Mouse (Mus musculus) brain, adult 2 months (tissue): ENCODE data around the gene Slc35e3.
A peak's percentile ranks its signal among the peaks of the same experiment; 100 is the strongest.
"Not testable (repeated sequence)": the region's sequence is repeated elsewhere in the genome, so short reads cannot be mapped to it uniquely, and the experiment has no call there.

Source experiments
- DNase-seq: peaks from one replicate; pipeline ENCODE4 v3.0.0; 2011; ENCODE audit warnings: low read depth, low spot score

The Slc35e3 gene

DNA sequence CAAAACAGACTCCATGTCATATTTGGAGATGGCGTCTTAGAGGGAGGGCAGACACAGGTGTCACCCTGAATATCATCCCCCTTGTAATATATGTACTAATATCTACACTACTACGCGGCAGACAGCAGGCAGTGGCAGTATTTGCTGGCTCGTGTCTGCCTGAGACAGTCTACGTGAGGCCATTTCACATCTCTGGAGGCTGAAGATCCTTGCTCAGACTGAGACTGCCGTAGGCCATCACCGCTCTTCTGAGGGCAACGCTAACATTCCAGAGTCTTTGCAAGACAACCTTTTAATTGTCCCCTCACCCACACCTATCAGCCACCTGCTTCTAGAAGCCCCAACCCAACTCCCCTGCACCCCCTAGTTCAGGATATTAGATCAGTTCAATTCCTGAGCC lies 32.7 kb downstream of the Slc35e3 start:
- DNase-seq, result no peak

DNA sequence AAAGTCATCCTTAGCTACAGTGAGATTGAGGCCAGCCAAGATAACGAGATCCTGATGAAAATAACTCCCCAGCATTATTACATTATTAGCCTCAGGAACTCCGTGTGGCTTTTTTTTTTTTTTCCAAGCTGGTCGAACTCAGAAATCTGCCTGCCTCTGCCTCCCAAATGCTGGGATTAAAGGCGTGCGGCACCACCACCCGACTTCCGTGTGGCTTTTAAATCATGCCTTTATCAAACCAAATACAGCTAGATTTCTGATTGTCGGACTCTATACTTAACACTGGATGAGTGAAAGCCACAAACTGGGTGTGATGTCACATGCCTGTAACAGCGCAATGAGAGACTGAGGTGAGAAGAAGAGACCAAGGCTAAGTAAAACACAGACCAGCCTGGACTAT lies 33.3 kb downstream of the Slc35e3 start:
- no peak for DNase-seq

DNA sequence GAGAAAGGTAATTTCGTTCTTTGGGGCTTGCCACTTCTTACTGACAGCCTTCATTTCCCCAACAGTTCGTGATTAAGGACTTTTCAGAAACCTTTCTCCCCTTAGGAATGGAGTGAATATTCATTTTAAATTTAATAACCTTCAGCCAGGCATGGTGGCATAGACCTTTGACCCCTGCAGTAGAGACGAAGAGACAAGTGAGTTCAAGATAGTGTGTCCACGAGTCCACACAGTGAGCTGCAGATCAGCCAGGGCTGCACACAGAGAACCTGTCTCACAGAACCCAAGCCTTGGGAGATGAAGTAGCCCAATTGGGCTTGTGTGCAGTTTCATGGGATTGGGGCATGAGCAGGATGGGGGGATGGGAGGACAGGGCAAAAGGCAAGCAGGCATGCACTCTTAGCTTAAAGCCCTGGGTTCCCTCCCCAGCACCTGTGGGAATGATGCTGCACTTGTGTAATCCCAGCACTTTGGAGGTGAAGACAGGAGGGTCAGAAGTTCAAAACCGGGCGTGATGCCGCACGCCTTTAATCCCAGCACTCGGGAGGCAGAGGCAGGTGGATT lies 33.9 kb downstream of the Slc35e3 start:
- no peak for DNase-seq

DNA sequence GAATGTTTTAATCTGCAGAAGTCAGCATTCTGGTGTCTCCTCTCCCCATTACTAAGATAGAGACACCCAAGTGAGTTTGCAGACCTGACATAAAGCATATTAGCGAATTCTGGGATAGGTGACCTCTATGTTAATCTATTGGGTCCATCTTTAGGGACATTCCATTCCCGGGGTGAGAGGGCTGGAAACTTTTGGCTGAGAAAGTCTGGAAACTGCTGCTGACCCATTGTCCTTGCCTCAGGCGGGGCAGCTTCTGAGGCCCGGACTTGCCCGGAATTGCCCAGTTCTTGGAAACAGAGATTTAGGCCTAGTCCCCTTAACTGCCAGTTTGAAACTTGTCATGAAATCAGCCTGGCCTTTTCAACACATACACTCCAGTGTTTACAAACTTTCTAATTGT lies 34.8 kb downstream of the Slc35e3 start:
- DNase-seq, result no peak

DNA sequence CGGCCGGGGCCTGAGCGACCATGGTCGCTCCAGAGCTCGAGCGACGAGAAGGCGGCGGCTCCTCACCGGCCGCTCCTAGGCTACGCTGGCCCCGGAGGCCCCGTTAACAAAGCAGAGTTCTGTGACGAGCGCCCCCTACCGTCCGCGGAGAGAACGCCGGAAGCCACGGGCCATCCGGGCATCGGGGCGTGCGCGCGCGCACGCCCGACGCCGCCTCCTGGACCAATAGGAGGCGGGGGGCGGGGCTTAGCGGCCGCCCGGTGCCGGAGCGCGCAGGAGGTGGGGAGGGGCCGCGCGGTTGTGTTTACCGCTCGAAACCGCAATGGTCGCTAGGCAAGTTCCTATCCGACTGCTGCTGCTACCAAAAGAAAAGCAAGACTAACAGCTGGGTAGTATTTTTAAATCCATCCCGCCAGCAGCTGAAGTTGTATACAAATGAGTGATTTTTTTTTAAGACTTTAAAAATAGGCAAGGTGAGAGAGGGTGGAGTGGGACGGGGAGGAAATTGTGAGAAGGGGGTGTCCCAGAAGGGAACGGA lies 35.5 kb downstream of the Slc35e3 start, which contains the start of gene Mdm2:
Gene Mdm2, minus strand, starts transcription at position 155 of the 538 bp plus-strand sequence.
- peak; percentile 95 for DNase-seq

DNA sequence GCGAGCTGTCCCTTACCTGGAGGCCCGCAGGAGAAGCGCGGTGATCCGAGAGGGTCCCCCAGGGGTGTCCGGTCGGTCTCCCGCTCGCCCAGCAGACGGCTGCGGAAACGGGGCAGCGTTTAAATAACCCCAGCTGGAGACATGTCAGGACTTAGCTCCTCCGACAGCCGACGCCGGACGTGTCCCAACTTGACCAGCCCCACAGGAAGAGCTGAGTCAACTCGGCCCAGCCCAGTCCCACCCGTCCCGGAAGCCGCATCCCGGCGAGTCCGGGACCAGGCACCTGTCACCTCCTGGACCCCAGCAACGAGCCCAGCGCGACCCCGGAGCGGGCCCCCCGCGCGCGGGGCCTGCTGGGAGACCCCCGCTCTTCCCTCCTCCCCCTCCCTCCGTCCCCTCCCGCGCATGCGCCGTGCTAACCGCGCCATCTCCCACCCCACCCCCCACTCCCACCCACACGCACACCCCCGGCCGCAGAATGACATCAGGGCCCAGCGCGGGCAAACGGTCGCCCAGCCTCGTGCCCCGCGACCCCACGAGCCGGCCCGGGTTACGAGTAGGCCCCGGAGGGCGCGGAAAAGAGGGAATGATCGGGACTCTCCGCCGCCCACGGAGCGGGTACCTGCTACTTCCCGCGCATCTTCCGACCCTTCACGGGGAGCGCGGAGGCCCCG lies 36.1 kb downstream of the Slc35e3 start:
- peak; percentile 73 for DNase-seq

DNA sequence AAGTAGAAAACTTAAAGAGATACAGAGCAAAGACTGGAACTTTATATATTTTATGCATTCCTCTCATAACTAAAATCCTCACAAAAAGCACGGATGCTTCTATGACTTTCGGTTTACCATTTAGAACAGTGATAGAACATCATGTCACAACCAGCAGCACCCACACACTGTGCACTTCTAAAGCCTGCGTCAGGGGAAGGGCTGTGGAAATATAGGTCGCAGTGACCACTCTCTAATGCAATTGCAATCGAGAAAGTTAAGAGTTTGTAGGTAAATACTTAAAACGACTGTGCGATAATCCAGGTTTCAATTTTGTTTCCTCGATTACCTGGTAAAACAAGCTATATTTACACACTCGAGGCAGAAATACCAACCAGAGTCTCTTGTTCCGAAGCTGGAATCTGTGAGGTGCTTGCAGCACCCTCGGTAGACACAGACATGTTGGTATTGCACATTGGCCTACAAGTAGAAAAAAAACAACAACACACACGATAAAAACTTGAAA lies 36.8 kb downstream of the Slc35e3 start:
- peak; percentile 32 for DNase-seq

DNA sequence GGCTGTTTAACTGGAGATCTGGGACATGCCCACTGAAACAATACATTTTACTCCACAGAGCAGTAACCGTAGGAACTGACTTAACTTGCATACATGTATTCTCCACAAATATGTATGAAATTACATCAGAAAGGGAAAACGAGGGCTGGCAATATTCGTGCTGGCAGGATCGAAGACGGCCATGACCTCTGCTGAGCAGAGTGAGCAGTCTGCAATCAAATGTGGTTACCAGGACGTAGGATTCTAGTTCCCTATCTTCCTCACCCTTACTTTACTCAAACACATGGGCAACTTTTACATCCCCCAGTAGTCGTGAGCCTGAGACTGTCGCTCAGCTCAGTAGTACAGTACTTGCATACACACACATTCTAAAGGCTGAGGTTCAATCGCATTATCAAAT lies 37.3 kb downstream of the Slc35e3 start:
- DNase-seq, result no peak

DNA sequence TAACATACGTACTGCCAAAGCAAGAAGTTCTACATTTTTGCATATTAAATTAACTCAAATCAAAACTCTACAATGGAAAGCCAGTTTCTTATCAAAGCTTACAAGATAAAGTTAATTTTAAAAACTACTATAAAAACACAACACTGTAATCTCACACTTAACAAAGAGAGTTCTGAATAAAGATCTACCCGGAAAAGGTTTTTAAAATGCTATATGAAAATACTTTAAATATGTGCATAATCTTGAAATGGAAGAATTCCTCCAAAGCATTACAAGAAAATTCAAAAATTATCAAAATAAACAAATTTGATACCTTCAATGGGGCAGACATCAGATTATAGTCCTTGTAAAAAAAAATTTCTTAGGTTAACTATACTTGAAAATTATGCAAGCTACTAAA lies 37.8 kb downstream of the Slc35e3 start:
- no peak for DNase-seq

DNA sequence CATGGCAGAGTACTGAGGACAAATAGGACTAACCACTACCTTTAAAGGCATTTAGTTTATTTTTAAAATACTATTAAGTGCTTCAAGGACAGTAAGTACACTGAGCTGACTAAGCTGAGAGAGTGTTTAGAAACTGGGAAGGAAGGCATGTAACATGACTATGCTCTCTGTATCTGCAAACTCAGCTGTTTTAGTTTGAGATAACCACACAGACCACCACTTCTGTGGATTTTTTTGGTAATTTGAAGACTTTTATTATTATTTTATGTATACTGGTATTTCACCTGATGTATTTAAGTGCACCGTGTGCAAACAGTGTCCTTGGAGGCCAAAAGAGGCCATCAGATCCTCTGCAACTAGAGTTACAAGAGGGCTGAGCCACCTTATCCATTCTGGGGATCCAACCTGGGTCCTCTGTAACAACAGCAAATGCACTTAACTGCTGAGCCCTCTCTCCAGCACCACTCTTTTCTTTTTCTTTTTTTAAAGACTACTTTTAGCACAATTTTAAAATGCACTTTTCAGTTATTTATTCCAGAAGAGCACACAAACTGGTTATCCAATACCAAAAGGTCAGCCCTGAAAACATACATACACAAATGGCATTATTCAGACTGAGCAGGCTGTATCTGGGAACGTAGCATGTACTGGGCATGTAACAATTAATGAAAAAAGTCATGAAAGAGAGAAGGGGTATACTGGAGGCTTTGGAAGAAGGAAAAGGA lies 38.9 kb downstream of the Slc35e3 start:
- DNase-seq, result no peak

DNA sequence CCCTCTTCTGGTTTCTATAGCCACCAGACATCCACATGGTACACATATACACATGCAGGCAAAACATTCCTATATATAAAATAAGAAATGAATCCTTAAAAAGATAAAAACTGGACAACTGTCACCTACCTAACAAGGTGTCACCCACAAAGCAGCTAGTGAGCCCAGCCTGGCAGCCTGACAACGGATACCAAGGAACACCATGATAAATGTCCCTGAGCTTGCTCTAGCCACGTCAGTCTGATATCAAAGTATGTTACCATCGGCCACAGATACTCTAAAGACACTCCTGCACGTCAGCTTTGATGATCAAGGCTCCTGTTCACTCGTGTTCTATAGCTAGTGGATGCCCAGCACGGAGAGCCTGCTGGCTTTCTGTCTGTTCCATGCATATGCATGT lies 39.7 kb downstream of the Slc35e3 start:
- DNase-seq, result no peak

DNA sequence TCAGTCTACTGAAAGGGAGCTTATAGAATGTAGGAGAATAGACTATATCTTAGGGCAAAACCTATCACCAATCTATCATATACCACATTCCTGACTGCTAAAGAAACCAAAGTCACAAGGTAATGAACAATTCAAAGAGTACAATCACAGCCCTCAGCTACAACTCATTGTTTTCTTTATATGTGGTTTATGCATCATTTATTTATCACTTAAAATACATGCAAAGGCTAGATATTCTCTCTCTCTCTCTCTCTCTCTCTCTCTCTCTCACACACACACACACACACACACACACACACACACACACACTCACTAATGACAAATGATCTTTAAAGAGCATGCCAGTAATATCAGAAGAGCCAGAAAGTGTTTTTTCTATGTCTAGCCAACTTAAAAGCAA lies 40.4 kb downstream of the Slc35e3 start:
- no peak for DNase-seq

DNA sequence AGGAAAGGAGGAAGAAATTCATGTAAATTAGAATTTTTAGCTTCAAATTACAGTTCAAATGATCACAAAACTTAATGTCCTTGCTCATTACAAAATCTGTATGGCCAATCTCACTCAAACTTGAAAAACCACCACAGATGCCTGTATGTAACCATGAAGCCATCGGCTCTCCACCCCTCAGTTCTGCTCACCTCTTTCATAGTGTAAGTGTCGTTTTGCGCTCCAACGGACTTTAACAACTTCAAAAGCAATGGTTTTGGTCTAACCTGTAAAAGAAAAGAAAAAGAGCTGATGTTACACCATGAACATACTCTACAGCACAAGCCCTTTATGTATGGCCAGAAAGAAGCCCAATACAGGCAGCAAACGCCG lies 41.2 kb downstream of the Slc35e3 start:
- no peak for DNase-seq

DNA sequence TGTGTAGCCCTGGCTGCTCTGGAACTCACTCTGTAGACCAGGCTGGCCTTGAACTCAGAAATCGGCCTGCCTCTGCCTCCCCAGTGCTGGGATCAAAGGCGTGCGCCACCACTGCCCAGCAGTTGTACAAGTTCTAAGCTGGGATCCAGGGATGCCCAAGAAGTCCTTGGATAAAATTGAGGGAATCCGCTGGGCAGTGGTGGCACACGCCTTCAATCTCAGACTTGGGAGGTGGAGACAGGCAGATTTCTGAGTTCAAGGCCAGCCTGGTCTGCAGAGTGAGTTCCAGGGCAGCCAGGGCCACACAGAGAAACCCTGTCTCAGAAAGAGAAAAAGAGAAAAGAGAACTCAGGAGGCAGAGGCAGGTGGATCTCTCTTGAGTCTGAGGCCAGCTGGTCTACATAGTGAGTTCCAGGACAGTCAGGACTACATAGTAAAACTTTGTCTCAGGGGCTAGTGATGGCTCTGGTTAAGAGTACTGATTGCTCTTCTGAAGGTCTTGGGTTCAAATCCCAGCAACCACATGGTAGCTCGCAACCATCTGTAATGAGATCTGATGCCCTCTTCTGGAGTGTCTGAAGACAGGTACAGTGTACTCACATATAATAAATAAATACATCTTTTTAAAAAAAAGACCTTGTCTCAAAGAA lies 41.7 kb downstream of the Slc35e3 start:
- DNase-seq, result not testable (repeated sequence)

DNA sequence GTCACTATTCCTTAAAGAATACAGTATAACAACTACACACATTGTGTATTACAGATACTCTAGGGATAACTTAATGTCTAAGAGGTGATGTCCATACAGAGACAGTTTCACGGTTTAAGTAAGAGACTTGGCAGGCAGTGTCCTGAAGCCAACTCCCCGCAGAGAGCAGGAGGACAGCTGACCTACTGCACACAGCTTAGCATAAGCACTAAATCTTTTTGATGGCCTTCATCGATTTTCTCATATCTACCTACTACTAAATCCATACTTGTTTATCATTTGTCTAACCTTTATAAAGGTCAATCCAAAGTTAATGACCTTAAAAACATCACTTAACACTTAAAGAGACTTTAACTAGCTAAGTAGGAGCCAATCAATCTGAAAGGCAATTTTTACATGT lies 42.7 kb downstream of the Slc35e3 start:
- DNase-seq, result no peak

DNA sequence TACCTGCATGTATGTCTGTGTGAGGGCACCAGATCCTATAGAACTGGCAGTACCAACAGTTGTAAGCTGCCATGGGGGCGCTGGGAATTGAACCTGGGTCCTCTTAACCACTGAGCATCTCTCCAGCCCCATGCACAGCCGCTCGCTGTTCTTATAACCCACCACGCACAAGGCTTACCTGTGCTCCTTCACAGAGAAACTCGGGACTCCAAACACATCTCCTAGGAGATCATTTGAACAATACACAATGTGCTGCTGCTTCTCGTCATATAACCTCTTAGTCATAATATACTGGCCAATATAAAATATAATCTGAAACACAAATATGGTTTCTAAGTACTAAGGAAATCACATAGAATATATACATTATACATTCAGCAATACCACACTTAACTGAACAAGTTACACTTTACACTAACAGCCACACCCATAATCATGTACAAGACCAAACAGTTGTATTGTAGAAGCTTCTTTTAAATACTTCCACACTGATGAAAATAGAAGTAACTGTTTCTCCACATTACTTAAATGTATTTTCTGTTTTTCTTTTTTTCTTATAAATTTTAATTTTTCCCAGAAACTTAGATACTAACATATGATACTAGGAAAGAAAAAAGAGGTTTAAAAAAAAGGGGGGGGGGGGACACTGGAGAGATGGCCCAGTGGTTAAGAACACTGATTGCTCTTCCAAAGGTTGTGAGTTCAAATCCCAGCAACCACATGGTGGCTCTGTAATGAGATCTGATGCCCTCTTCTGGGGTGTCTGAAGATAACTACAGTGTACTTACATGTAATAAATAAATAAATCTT lies 43.9 kb downstream of the Slc35e3 start:
- no peak for DNase-seq

DNA sequence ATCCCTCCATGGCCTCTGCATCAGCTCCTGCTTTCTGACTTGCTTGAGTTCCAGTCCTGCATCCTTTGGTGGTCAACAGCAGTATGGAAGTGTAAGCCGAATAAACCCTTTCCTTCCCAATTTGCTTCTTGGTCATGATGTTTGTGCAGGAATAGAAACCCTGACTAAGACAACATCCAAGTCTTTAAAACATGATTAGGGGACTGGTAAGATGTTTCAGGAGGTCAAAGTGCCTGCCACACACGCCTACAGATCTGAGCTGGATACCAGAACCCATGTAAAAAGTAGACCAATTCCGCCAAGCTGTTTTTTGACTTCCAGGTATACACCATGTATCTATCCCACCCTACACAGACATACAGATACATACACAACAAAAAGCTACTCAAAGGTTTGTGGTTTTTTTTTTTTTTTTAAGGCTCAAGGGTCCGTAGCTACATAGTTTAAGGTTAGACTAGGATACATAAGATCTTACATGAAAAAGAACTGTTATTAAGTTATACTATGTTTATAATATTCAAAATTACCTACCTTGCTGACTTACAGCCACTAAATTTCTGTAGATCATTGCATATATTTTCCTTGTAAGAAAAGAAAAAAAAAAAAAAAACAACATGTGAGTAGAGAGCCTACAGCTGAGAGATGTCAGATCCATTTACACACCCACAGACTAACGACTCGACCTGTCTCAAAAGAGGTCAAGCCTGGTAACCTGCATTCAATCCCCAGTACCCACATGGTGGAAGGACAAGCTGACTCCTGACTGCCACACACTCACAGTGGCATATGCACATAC lies 44.9 kb downstream of the Slc35e3 start:
- no peak for DNase-seq

DNA sequence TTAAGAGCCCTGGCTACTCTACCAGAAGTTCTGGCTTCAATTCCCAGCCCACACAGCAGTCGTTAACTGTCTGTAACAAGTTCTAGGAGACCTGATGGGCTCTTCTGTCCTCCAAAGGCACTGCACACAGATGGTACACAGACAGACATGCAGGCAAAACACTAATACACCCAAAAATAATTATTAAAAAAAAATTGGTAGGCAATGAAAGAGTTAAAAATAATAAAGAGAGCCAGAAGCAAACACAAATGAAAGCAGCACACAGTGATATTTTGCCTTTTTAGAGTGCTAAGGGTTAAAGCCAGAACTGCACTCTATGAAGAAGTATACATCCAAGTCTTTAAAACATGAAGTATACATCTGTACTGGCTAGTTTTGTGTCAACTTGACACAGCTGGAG lies 45.7 kb downstream of the Slc35e3 start:
- no peak for DNase-seq

DNA sequence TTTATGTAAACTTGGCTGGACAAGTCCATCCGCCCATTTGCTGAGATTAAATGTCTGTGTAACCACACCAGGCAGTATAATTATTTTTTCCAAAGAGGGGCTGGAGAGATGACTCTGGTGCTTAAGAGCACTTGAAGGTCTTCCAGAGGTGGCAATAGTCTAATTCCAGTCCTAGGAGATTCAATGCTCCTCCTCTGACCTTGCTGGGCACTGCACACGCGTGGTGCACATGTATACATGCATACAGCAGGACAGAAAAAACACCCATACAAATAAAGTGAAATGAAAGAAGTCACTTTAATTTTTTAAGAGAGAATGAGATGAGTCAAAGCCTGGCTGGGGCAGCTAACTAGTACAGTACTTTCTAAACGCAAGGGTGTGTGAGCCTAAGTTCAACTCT lies 46.3 kb downstream of the Slc35e3 start:
- no peak for DNase-seq

DNA sequence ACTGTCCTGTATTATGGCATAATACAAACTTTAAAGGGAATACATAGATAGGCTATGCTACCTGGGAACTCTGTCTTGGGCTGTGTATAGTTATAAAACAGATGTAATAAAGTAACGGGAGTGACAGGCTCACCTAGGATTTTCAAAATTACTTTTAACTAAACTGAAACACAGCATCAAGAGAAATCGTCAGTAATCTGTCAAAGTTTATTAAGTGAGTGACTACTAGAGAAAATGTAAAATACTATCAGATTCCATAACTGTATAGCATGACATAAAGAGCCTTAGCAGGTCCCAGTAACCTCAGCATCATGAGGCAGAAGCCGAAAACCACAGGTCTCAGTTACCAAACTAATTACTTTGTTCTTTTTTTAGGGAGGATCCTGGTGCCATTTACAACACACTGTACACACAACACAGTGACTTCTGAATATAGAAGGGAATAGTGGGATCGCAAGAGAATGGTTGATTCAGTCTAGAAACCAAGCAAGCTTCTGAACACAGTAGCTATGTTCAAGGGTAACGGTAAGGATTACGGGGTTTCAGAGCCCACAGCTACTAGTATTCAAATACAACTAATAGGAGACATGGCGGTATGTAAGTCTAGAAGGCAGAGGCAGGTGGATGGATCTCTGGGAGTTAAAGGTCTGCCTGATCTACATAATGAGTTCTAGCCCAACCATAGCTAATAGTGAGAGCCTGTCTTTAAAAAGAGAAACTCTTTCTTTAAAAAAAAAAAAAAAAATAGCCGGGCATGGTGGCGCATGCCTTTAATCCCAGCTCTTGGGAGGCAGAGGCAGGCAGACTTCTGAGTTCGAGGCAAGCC lies 47.6 kb downstream of the Slc35e3 start:
- no peak for DNase-seq
